Comparison of ENCODE assay signal across 22 mouse cellular contexts in genomic region chr14:76701304-76701703, GRCm38 (mm10).
DNase-seq lines count a peak whose midpoint lies in the region; ATAC-seq lines count a peak whose summit lies in the region.
"Had no signal": no experiment of that assay in that cellular context is flagged by ENCODE, and none has a peak within 500 bp of the region (broad histone marks: within the 10 kb centered on the region; RNA-seq: fewer than 3 reads in every experiment).

No protein-coding gene starts in this region.

- peak; percentile 42 for DNase-seq in heart, adult 8-10 months (ENCODE audit: low spot score)
- no peak for DNase-seq in heart, postnatal 4 days
- no peak for DNase-seq in heart, adult 11 months
- no peak for DNase-seq in lung, postnatal 25 days (ENCODE audit: low spot score)
- DNase-seq in neural tube, embryonic 10.5 days (ENCODE audit: extremely low spot score, low spot score): no peak
- DNase-seq: cerebellum, adult 18-20 months; cerebellum, adult 9-11 months; cerebellum, postnatal 36 days; forebrain, postnatal 0 days; gastrocnemius, postnatal 36 days; kidney, adult 8-10 months had no signal

- no peak overlapping the region for H3K4me3 ChIP-seq in heart, embryonic 12.5 days
- H3K4me3 ChIP-seq in heart, embryonic 14.5 days (ENCODE audit: control insufficient read depth in 1 of 2, insufficient read depth in 1 of 2, low read depth in 1 of 2, low read length in 2 of 2): no peak overlapping the region
- H3K4me3 ChIP-seq: embryonic facial prominence, embryonic 13.5 days; forebrain, embryonic 13.5 days; hindbrain, embryonic 12.5 days had no signal

- no peak for ATAC-seq in heart, embryonic 12.5 days (ENCODE audit: insufficient number of reproducible peaks, low FRiP score)
- no peak for ATAC-seq in heart, embryonic 14.5 days (ENCODE audit: insufficient number of reproducible peaks, insufficient read depth, low FRiP score, low read depth)
- ATAC-seq: activated CD4-positive, CD25-positive, alpha-beta regulatory T cell, adult 4 months; forebrain, embryonic 13.5 days; forebrain, postnatal 0 days; hindbrain, embryonic 16.5 days; inflammation-experienced regulatory T-cells, adult 6 months; intestine, postnatal 0 days; Patski had no signal

- no peak overlapping the region for H3K4me2 ChIP-seq in heart, embryonic 12.5 days
- H3K4me2 ChIP-seq in heart, embryonic 14.5 days (ENCODE audit: low read length): peak overlapping the region; percentile 4; the same call in 1 of the 2 replicates
- H3K4me2 ChIP-seq: embryonic facial prominence, embryonic 13.5 days; forebrain, embryonic 13.5 days; hindbrain, embryonic 12.5 days had no signal

- no peaks in the 10 kb centered on the region for H3K9me3 ChIP-seq in heart, embryonic 12.5 days (replicated peaks)
- no peaks in the 10 kb centered on the region for H3K9me3 ChIP-seq in heart, embryonic 14.5 days (ENCODE audit: control insufficient read depth, low read length)
- H3K9me3 ChIP-seq: embryonic facial prominence, embryonic 13.5 days; forebrain, embryonic 13.5 days; hindbrain, embryonic 12.5 days had no signal

- H3K27ac ChIP-seq in heart, embryonic 12.5 days (ENCODE audit: poor library complexity, severe bottlenecking): peak overlapping the region; percentile 80
- H3K27ac ChIP-seq in heart, embryonic 14.5 days (replicated peaks in 1 of 2; ENCODE audit: control insufficient read depth in 1 of 2, insufficient read depth in 1 of 2, low read depth in 2 of 2, low read length in 2 of 2): peak overlapping the region in 1 of 2 experiments; percentile 80; a peak in 3 of 4 replicates
- H3K27ac ChIP-seq: embryonic facial prominence, embryonic 13.5 days; forebrain, embryonic 13.5 days; hindbrain, embryonic 12.5 days had no signal

- no peaks in the 10 kb centered on the region for H3K36me3 ChIP-seq in heart, embryonic 12.5 days
- H3K36me3 ChIP-seq in heart, embryonic 14.5 days (ENCODE audit: control insufficient read depth, insufficient read depth, low read length): no peaks in the 10 kb centered on the region
- H3K36me3 ChIP-seq: embryonic facial prominence, embryonic 13.5 days; hindbrain, embryonic 12.5 days had no signal

- H3K9ac ChIP-seq in heart, embryonic 12.5 days: no peak overlapping the region
- H3K9ac ChIP-seq in heart, embryonic 14.5 days (ENCODE audit: low read length): no peak overlapping the region
- H3K9ac ChIP-seq: embryonic facial prominence, embryonic 13.5 days; forebrain, embryonic 13.5 days; forebrain, postnatal 0 days; hindbrain, embryonic 12.5 days had no signal

- H3K27me3 ChIP-seq in heart, embryonic 12.5 days (replicated peaks): no peaks in the 10 kb centered on the region
- no peaks in the 10 kb centered on the region for H3K27me3 ChIP-seq in heart, embryonic 14.5 days (ENCODE audit: control insufficient read depth, insufficient read depth, low read length)
- H3K27me3 ChIP-seq: CH12.LX; embryonic facial prominence, embryonic 13.5 days; forebrain, embryonic 13.5 days; hindbrain, embryonic 12.5 days; Patski had no signal

- WGBS in heart, embryonic 12.5 days: 26% methylated on average over 1 of the region's 1 CpGs
- 24% methylated on average over 1 of the region's 1 CpGs for WGBS in heart, embryonic 14.5 days

- peaks cover 59% of the 10 kb centered on the region for H3K4me1 ChIP-seq in heart, embryonic 12.5 days (replicated peaks)
- H3K4me1 ChIP-seq in heart, embryonic 14.5 days (ENCODE audit: control insufficient read depth in 2 of 2, insufficient read depth in 2 of 2, low read length in 2 of 2): peaks cover 27 to 39% of the 10 kb centered on the region in 2 experiments
